Mouse (Mus musculus): ENCODE data around the gene Casc1.

DNA sequence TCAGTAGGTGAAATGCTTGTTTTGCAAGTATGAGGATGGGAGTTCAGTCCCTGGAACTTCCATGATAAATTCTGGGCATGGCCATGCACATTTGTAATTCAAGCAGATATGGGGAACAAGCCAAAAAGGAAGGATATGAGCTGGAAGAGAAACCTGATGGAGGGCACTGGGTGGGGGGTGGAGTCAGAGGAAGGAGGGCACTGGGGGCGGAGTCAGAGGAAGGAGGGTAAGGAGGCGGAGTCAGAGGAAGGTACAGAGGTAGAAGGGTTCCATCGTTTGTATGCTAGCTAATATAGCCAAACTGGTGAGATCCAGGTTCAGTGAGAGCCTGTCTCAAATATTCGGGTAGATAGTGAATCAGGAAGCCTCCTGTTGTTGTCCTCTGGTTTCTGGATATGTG lies 81.2 kb downstream of the Casc1 start:
- TF ChIP-seq POLR2A (IDR thresholded peaks at IDR 0.05; ENCODE audit: low read depth, low read length) (no peak), CTCF (IDR thresholded peaks at IDR 0.05; ENCODE audit: borderline replicate concordance, insufficient read depth, low read length) (no peak)

Measured in embryonic fibroblast, embryonic 13.5 days (primary cell).